Mouse (Mus musculus) neural tube, embryonic 11.5 days (tissue): ENCODE data around the gene Lrig1. TPM values are rescaled to one million over a fixed set of nuclear protein-coding genes. Genes with fewer than 3 reads are reported as not detected.

Experiments
- ATAC-seq: fragments of 200-750 bp; cut with Nextera tagmentation; 2 replicates; pipeline ENCODE4 v1.8.0; 2017; ENCODE audit warnings: moderate number of reproducible peaks, mild to moderate bottlenecking, moderate TSS enrichment, moderate library complexity; ENCODE audit not compliant: insufficient read depth, low FRiP score, low TSS enrichment
- DNase-seq: peaks from one replicate; pipeline ENCODE4 v3.0.0-alpha.2; 2015; ENCODE audit warnings: low spot score
- H3K27ac ChIP-seq: fragments of 300-500 bp; sonication (generic); 2 replicates; pipeline ENCODE4 v1.5.1; 2014; ENCODE audit warnings: low read depth, mild to moderate bottlenecking, low read length
- H3K27me3 ChIP-seq: fragments of 300-500 bp; sonication (generic); 2 replicates; pipeline ENCODE4 v1.6.1; 2014; ENCODE audit warnings: mild to moderate bottlenecking, low read length, mixed read lengths; ENCODE audit not compliant: control insufficient read depth, insufficient read depth
- H3K36me3 ChIP-seq: fragments of 300-500 bp; sonication (generic); 2 replicates; pipeline ENCODE4 v1.6.1; 2014; ENCODE audit warnings: mild to moderate bottlenecking, low read length, moderate library complexity, mixed read lengths; ENCODE audit not compliant: control insufficient read depth, insufficient read depth
- H3K4me1 ChIP-seq: fragments of 300-500 bp; sonication (generic); 2 replicates; pipeline ENCODE4 v1.6.1; 2014; ENCODE audit warnings: low read length, mixed read lengths; ENCODE audit not compliant: control insufficient read depth, insufficient read depth
- H3K4me2 ChIP-seq: fragments of 300-500 bp; sonication (generic); 2 replicates; pipeline ENCODE4 v1.6.1; 2014; ENCODE audit warnings: low read depth, mild to moderate bottlenecking, moderate library complexity
- H3K4me3 ChIP-seq: fragments of 300-500 bp; sonication (generic); 2 replicates; pipeline ENCODE4 v1.5.1; 2014; ENCODE audit warnings: low read depth, low read length
- H3K9ac ChIP-seq: fragments of 300-500 bp; sonication (generic); 2 replicates; pipeline ENCODE4 v1.6.1; 2014; ENCODE audit warnings: mild to moderate bottlenecking, low read length
- H3K9me3 ChIP-seq: fragments of 300-500 bp; sonication (generic); 2 replicates; pipeline ENCODE4 v1.6.1; 2016; ENCODE audit warnings: low read length; ENCODE audit not compliant: control insufficient read depth
- WGBS: fragments of 180-500 bp; shearing (Covaris S2); extraction: QIAGEN DNeasy Blood & Tissue Kit; methylation state at CpG from one replicate; pipeline ENCODE4 v1.1.7; 2014; 5-methylcytosine and 5-hydroxymethylcytosine counted together
- polyA plus RNA-seq: library from polyadenylated mRNA; unstranded; fragments of >200 nt; fragmentation: Nextera tagmentation; extraction: Ambion mirVana; gene quantifications from 2 replicates; pipeline ENCODE4 v1.2.1, GENCODE M21; 2014

Lrig1 gene
- polyA plus RNA-seq, 1 experiment from 2014 or later: 29.6 TPM

GRCm38 (mm10) chr6:94672426-94672825, 27.5 kb downstream of the Lrig1 start:
- no peak for ATAC-seq
- H3K4me3 ChIP-seq: no peak overlapping the region
- DNase-seq: no peak
- H3K9me3 ChIP-seq: no peaks in the 10 kb centered on the region
- no peak overlapping the region for H3K4me2 ChIP-seq
- WGBS: 89% methylated on average over 2 of the region's 2 CpGs
- no peaks in the 10 kb centered on the region for H3K27me3 ChIP-seq
- peaks cover 13% of the 10 kb centered on the region; the same call in 1 of the 2 replicates for H3K4me1 ChIP-seq
- H3K27ac ChIP-seq: no peak overlapping the region
- H3K9ac ChIP-seq: no peak overlapping the region
- no peaks in the 10 kb centered on the region for H3K36me3 ChIP-seq

- Histone ChIP-seq H3K4me2 (no peak overlapping the region), H3K27me3 (no peaks in the 10 kb centered on the region), H3K36me3 (no peaks in the 10 kb centered on the region), H3K4me3 (no peak overlapping the region), H3K4me1 (peaks cover 9% of the 10 kb centered on the region; the same call in 1 of the 2 replicates), H3K9ac (no peak overlapping the region), H3K9me3 (no peaks in the 10 kb centered on the region), H3K27ac (no peak overlapping the region)
- WGBS: 73% methylated on average over 6 of the region's 6 CpGs
- ATAC-seq: no peak
- DNase-seq: no peak
Observed at GRCm38 (mm10) chr6:94669370-94669769, 30.6 kb downstream of the Lrig1 start.

DNA sequence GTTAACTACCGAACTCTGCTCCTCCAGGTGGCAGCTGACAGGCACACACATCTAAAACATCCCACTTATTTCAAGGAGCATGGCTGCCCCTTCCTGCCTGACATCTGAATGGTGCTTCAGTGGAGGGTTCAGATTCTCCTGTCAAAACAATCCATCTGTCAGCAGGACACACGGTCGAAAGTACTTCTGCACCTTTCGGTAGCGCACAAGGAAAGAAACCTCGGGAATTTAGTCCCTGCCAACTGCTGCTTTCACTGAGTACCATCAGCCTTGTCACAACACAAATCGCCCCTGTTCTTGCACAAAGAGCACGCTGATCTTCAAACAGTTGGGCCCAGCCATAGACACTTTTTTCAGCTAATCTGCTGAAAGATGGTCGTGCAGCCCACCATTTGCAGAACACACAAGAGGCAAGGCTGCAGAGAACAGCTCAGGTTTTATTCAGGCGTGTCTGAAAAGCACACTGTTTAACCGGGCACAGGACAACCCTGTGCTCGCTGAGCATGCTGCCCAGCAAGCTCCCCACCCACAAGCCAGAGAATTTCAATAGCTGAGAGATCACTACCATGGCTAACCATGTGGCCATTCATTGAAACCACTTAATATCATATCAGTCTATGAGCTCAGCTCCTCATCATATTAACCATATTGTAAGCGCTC, 31.6 kb downstream of the Lrig1 start:
- no peak overlapping the region for H3K4me2 ChIP-seq
- no peaks in the 10 kb centered on the region for H3K9me3 ChIP-seq
- H3K9ac ChIP-seq: no peak overlapping the region
- H3K4me1 ChIP-seq: peaks cover 9% of the 10 kb centered on the region; the same call in 1 of the 2 replicates
- H3K27ac ChIP-seq: no peak overlapping the region
- H3K4me3 ChIP-seq: no peak overlapping the region
- no peaks in the 10 kb centered on the region for H3K27me3 ChIP-seq
- WGBS: 43% methylated on average over 13 of the region's 13 CpGs
- DNase-seq (no peak), ATAC-seq (no peak)
- no peaks in the 10 kb centered on the region for H3K36me3 ChIP-seq

- Histone ChIP-seq H3K27ac (no peak overlapping the region), H3K4me2 (no peak overlapping the region), H3K4me3 (no peak overlapping the region), H3K4me1 (peaks cover 6% of the 10 kb centered on the region; the same call in 1 of the 2 replicates), H3K9me3 (no peaks in the 10 kb centered on the region), H3K27me3 (no peaks in the 10 kb centered on the region), H3K36me3 (no peaks in the 10 kb centered on the region), H3K9ac (no peak overlapping the region)
- ATAC-seq (no peak), DNase-seq (no peak)
- WGBS: 72% methylated on average over 4 of the region's 4 CpGs
Observed at GRCm38 (mm10) chr6:94667131-94667530, 32.8 kb downstream of the Lrig1 start.

GRCm38 (mm10) chr6:94666432-94667119, 33.4 kb downstream of the Lrig1 start:
- H3K9me3 ChIP-seq: no peaks in the 10 kb centered on the region
- H3K4me2 ChIP-seq: no peak overlapping the region
- H3K9ac ChIP-seq: no peak overlapping the region
- H3K4me3 ChIP-seq: no peak overlapping the region
- H3K27me3 ChIP-seq: no peaks in the 10 kb centered on the region
- H3K27ac ChIP-seq: no peak overlapping the region
- no peak for ATAC-seq
- no peak for DNase-seq
- H3K4me1 ChIP-seq: peaks cover 6% of the 10 kb centered on the region; the same call in 1 of the 2 replicates
- 65% methylated on average over 7 of the region's 7 CpGs for WGBS
- H3K36me3 ChIP-seq: no peaks in the 10 kb centered on the region

- Histone ChIP-seq H3K27me3 (no peaks in the 10 kb centered on the region), H3K4me2 (no peak overlapping the region), H3K4me1 (peaks cover 6% of the 10 kb centered on the region; the same call in 1 of the 2 replicates), H3K9me3 (no peaks in the 10 kb centered on the region), H3K9ac (no peak overlapping the region), H3K36me3 (no peaks in the 10 kb centered on the region), H3K27ac (no peak overlapping the region), H3K4me3 (no peak overlapping the region)
- no peak for DNase-seq
- WGBS: 64% methylated on average over 1 of the region's 1 CpGs
- no peak for ATAC-seq
Observed at GRCm38 (mm10) chr6:94665677-94666076, 34.3 kb downstream of the Lrig1 start.

DNA sequence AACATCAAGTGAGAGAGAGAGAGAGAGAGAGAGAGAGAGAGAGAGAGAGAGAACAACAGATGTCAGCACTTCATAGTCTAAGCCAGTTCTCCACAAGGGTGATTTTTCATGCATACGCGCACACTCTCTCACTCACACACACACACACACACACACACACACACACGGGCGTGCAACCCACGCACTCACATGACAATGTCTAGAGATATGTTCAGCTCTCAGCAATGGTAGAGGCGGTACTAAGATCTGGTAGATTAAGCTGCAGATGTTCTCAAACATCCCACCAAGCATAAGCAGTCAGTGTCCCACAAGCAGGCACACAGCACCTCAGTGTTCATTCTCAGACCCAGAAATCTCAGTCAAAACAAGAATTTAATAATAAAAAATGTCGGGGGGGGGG, 34.7 kb downstream of the Lrig1 start:
- Histone ChIP-seq H3K9me3 (no peaks in the 10 kb centered on the region), H3K27ac (no peak overlapping the region), H3K4me1 (peaks cover 6% of the 10 kb centered on the region; the same call in 1 of the 2 replicates), H3K4me2 (no peak overlapping the region), H3K27me3 (no peaks in the 10 kb centered on the region), H3K36me3 (no peaks in the 10 kb centered on the region), H3K4me3 (no peak overlapping the region), H3K9ac (no peak overlapping the region)
- WGBS: 86% methylated on average over 7 of the region's 7 CpGs
- no peak for DNase-seq
- ATAC-seq: no peak

GRCm38 (mm10) chr6:94664000-94664399, 36.0 kb downstream of the Lrig1 start:
- H3K4me2 ChIP-seq: no peak overlapping the region
- 90% methylated on average over 6 of the region's 6 CpGs for WGBS
- no peaks in the 10 kb centered on the region for H3K9me3 ChIP-seq
- no peaks in the 10 kb centered on the region for H3K27me3 ChIP-seq
- no peak overlapping the region for H3K9ac ChIP-seq
- no peak overlapping the region for H3K4me3 ChIP-seq
- no peak for DNase-seq
- peaks cover 6% of the 10 kb centered on the region; the same call in 1 of the 2 replicates for H3K4me1 ChIP-seq
- H3K27ac ChIP-seq: no peak overlapping the region
- ATAC-seq: no peak
- no peaks in the 10 kb centered on the region for H3K36me3 ChIP-seq

GRCm38 (mm10) chr6:94661923-94662322, 38.0 kb downstream of the Lrig1 start:
- H3K36me3 ChIP-seq: no peaks in the 10 kb centered on the region
- H3K27me3 ChIP-seq: no peaks in the 10 kb centered on the region
- H3K4me2 ChIP-seq: no peak overlapping the region
- 85% methylated on average over 9 of the region's 9 CpGs for WGBS
- H3K9ac ChIP-seq: no peak overlapping the region
- H3K27ac ChIP-seq: no peak overlapping the region
- ATAC-seq: no peak
- no peaks in the 10 kb centered on the region for H3K9me3 ChIP-seq
- no peak overlapping the region for H3K4me3 ChIP-seq
- DNase-seq: no peak
- H3K4me1 ChIP-seq: no peaks in the 10 kb centered on the region
